Mouse (Mus musculus) kidney, adult 11 months (tissue): ENCODE results near the gene Gcnt7.

Experiments used
- DNase-seq: peaks from one replicate; pipeline ENCODE4 v3.0.0; 2022

The Gcnt7 gene

DNA sequence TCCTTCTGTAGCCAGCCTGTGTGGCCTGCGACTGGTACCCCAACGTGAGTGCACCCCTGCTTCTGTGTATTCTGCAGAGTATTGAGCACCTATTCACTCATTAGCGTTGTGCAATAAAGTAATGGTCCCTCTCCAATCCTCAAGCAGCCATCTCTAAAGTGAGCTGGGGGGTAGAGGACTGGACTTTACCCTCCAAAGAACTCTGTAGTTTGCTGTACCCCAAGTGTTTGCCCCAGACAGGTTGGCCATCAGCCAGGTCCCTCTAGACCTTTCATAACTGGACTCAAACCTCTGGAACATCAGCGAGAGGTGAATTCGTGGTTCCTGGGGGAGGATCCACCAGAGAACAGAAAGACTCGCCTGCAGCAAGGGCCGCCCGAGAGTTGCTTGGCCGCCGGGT lies 5.9 kb downstream of the Gcnt7 start:
- no peak for DNase-seq

- DNase-seq = no peak
Observed at GRCm38 (mm10) chr2:172452031-172452430, 6.4 kb downstream of the Gcnt7 start.

GRCm38 (mm10) chr2:172450640-172451039 lies 7.8 kb downstream of the Gcnt7 start:
- no peak for DNase-seq

- DNase-seq = no peak
Observed at GRCm38 (mm10) chr2:172448329-172448728, 10.1 kb downstream of the Gcnt7 start.

GRCm38 (mm10) chr2:172447317-172447716 lies 11.1 kb downstream of the Gcnt7 start:
- no peak for DNase-seq

DNA sequence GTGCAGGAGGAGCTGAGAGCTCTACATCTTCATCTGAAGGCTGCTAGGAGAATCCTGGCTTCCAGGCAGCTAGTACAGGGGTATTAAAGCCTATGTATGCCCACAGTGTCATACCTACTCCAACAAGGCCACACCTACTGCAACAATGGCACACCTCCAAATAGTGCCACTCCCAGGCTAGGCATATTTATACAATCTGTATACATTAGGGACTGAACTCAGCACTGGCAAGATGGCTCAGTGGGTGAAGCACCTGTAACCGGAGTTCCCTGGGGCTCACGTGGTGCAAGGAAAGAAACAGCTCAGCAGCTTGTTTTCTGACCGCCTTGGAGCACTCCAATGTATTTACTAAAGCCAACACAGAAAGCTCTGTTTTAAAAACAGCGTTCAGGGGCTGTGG lies 12.8 kb downstream of the Gcnt7 start:
- DNase-seq = no peak

DNA sequence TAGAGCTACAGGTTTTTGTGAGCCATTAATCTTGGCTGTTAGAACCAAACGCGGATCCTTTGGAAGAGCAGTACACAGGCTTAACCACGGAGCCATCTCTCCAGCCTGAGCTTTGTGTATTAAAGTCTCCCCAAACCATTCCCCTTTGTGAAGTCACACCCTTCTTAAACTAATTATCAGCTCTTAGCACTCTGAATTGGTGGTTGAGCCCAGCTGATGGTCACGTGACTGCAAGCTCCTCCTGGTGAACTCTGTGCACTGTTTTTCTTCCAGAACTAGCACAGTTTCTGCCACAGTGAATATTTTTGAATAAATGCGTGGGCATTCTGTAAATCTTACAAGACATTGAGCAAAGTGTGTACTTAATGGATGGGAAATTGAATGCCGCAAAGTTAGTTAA lies 17.2 kb downstream of the Gcnt7 start:
- DNase-seq = no peak

DNA sequence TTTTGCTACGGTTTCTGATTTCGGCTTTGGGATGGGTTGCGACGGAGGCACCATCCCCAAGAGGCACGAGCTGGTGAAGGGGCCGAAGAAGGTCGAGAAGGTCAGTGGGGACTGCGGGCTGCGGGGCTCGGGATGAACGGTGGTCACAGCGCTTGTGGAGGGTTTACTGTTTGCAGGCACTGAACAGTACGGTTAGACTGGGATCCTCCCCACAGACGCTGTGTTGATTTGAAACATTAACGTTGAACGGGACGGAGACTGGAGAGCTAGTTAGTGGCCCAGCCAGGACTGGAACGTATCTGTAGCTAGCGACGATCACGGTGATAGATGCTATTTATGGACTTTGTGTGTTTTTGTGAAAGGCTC lies 17.8 kb downstream of the Gcnt7 start:
- DNase-seq = no peak

DNA sequence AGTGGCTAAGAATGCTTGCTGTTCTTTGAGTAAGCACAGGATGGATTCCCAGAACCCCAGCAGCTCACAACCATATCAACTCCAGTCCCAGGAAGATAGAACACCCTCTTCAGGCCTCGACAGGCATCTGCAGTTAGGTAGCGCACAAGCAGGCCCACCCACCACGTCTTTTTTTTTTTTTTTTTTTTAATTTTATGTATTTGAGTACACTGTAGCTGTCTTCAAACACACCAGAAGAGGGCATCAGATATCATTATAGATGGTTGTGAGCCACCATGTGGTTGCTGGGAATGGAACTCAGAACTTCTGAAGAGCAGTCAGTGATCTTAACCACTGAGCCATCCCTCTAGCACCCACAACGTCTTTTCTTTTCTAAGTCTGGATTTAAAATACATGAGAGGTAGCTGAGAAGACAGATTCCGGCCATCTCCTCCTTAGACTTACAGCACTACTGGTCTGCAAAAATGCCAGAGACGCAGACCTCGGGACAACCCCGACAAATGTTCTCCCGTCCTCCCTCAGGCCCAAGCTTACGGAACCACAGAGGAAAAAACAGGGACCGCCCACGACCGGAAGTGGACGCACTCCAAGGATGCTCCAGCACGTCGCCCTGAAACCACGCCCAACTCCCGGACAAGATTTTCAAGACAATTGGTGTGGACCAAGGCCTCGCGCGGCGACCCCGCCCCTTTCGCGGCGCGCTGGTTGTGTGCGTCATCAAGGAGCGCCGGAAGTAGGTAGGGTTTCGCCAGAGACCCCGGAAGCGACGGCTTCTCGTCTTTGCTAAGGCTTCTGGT lies 18.4 kb downstream of the Gcnt7 start, which contains the start of gene Rtf2:
Rtf2 (plus strand) TSS at position 714 of the 797 bp plus-strand sequence.
- DNase-seq = peak; percentile 99

DNA sequence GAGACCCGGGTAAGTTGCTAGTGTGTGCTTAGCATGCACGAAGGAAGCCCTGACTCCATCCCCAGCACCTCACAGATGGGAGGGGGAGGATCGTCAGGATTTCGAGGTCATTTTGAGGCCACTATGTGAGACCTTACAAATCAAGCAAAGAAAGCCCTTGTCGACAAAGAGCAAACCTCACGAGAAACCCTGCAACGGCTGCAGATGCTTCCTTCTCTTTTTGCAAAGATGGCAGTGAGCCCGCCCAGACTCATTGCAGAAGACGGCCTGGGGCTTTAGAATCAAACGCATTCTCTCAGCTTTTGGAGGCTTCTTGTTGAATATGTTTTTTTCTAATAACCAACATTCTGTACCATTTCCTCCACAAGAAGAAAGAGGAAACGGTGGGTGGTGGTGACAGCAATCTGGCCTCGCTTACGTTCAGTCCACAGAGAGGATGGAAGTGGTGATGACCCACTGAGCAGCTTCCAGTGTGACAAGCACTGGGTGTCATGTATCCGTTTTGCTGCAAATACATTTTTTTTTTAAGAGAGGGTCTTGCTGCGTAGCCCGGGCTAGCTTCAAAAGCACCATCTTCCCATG lies 20.9 kb downstream of the Gcnt7 start:
- DNase-seq = no peak

DNA sequence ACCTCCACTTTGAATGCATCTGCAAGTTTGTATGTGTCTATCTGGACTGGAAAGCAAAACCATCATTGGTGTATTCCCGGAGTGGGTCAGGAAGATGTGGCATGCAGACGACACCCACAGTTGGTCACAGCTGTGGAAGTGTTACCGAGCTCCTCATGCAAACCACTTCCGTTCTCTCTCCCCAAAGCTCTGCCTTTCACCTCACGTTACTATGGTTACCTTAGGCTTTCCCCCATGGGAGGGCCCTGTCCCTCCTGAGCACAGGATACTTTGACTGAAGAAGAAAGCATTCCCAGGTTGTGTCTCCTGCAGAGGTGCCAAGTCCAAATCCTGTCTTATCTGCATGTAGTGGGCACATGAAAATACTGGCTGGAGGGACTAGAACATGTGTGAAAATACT lies 24.6 kb downstream of the Gcnt7 start:
- no peak for DNase-seq

DNA sequence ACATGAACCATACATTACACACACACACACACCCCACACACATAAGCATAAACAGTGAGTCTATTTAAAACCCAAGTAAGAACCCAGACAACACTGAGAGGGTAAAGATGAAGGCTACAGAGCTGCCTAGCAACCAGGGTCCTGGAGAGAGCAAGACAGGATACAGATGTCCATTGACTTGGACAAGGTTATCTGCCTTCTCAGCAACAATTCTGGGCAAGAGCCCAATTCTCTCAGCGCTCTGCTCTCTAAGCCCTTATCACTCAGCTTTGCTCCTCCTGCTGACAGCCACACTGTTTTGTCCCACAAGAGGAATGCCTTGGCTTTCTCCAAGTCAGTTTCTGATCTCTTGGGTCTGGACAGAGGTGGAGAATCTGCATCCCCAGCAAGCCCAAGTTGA lies 27.8 kb downstream of the Gcnt7 start:
- DNase-seq = no peak

DNA sequence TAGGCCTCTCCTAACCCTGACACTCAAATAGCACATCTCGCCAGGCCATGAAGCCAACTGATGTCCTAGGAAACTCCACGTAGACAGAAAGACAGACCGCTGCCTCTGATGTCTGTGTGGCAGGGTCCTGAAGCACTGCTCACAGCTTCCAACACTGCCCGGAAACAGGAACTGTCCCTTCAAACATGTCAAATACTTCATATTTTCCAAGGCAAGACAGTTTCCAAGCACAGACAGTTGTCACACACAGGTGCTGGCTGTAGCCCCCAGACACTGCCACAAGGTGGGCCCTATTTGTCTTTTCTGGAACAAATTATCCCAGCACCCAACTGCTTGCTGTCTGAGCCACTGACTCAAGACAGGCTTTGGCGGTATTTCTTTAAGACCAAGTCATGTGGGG lies 40.2 kb downstream of the Gcnt7 start:
- DNase-seq = no peak

GRCm38 (mm10) chr2:172416876-172417275 lies 41.5 kb downstream of the Gcnt7 start:
- no peak for DNase-seq

DNA sequence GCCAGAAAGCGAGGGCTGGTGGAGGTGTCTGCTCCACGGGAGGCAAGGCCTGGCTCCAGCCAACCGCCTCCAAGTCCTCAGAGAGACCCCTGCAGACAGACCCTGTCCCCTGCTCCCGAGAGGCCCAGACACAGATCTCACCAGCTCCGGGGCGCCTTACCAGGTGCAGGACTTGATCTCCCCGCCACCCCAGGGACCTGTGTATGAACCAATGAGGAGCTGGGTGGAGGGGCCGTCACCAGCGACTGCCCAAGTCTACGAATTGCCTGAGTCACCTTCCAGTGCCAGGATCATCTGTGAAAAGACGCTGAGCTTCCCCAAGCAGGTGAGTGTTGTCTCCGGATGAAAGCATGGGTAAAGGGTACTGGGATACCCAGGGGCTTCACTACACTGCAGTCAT lies 42.2 kb downstream of the Gcnt7 start:
- no peak for DNase-seq

GRCm38 (mm10) chr2:172413894-172414293 lies 44.5 kb downstream of the Gcnt7 start:
- DNase-seq = no peak

- DNase-seq = no peak
Observed at GRCm38 (mm10) chr2:172413273-172413672, 45.1 kb downstream of the Gcnt7 start.

DNA sequence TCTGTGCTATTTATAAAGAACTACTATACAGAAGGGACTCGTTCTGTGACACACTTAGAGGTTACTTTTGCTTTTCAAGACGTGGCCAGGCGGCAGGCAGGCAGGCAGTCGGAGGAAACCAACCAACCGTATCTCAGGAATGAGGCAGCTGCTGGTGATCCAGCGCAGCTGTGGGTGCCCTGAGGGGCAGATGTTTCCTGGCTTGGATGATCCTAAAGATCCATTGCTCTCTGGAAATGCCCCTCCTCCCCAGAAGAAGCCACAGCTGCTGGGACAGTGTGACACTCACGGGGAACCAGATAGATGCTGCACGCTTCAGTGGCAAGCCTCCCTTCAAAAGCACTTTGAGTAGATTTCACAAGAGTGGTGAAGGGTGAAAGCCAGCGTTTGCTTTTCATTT lies 45.9 kb downstream of the Gcnt7 start:
- no peak for DNase-seq

DNA sequence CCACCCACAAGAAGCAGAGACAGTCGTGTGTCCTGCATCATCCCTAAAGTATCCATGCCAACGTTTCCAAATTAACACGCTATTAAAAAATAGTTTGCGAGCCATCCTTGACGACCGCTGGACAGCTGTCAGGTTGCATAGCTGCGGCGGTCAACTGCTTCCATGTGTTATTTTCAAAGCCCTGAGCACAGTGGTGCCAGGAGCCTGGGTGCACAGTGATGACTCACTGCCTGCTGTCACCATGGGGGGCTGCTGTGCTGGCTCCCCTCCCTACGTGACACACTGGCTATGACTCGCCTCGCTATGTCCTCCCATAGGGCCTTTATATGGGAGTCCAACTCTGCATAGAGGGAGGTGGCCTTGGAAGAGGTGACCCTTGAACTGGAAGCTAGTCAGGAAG lies 47.3 kb downstream of the Gcnt7 start:
- no peak for DNase-seq

DNA sequence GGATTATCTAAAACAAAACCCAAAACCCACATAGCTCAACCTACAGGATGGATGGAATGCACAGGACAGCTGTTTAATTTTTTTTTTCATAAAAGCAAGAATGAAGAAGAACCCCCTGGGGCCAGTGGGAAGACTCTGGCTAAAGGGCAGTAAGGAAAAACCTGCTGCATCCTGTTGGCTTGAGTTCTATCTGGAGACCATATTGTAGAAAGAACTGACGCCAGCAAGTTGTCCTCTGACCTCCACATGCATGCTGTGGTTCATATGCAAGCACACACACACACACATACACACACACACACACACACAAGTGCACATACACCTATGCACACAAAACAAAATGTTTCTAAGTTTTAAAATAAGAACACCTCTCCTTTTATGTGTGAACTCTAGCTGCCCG lies 47.7 kb downstream of the Gcnt7 start:
- DNase-seq = no peak

DNA sequence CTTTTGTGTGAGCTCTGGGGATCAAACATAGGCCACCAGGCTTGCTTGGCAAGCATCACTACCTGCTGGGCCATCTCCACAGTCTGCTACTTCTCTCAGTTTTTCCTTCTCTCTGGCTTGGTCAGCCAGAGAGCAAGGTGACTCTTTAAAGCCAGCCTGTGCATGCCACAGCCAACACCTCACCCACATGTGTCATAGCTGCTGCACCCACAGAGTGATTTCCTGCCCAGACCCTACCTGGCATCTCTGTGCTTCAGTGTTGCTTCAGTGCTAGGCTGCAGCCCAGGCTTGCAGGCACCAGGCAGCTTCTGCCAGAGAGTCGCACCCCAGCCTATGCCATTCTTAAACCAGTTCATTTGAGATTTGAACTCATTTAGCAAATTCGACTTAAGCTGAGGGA lies 50.9 kb downstream of the Gcnt7 start:
- no peak for DNase-seq

DNA sequence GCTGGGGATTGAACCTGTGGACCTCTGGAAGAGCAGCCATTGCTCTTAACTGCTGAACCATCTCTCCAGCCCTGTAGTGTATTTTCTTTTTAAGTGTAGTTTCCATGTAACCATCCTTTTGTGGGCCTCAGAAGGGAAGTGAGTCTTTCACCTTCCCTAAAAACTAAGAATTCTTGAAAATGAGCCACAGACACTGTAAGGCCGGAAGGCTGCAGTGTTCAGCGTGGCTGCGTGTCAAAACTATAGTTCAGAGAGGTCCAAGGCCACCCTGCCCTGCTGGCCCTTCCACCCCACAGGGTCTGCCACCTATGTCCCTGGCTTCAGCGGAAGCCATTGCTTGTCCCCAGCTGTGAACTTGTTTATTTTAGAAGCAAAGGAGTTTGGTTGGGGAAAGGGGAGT lies 52.2 kb downstream of the Gcnt7 start:
- no peak for DNase-seq

DNA sequence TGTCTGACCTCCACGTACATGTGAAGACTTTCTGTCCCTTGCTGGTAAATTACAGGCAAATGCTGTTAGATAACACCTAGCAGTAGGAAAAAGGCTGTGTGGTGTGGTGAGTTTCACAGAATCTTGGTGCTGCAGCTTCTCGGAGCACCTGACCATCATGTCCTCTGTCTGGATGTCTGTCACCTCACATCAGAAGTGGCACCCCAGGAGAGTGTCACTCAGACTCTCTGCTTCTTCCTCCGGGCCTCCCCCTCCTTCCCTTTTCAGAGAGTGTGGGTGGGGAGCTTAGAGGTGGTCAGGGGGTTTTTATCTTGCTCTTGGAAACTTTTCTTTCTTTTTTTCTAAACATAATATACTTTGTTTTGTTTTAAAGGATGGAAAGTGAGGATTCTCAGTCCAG lies 53.4 kb downstream of the Gcnt7 start:
- DNase-seq = no peak

- no peak for DNase-seq
Observed at GRCm38 (mm10) chr2:172404239-172404638, 54.2 kb downstream of the Gcnt7 start.
